Mouse (Mus musculus) G1E (cell line): ENCODE data around the gene Gmfb.

Source experiments
- CTCF ChIP-seq: IDR thresholded peaks from 2 replicates; pipeline ENCODE4 v1.5.1; 2012; ENCODE audit warnings: low read depth, low read length, inconsistent platforms, mixed read lengths
- GATA1 ChIP-seq: IDR thresholded peaks from 2 replicates; pipeline ENCODE4 v1.6.1; 2012; ENCODE audit warnings: borderline replicate concordance, low read length, inconsistent platforms, mixed read lengths
- POLR2AphosphoS5 ChIP-seq: IDR thresholded peaks from 2 replicates; pipeline ENCODE4 v1.6.1; 2012; ENCODE audit warnings: low read depth, low read length, inconsistent platforms; ENCODE audit not compliant: insufficient replicate concordance

GRCm38 (mm10) chr14:46821271-46821872, 670 bp downstream of the Gmfb start:
- TF ChIP-seq CTCF (no peak), GATA1 (no peak), POLR2AphosphoS5 (no peak)
